Mouse (Mus musculus) forebrain, embryonic 11.5 days (tissue): Measurements from ENCODE around the gene Dach1. TPM values are rescaled to one million over a fixed set of nuclear protein-coding genes. Genes with fewer than 3 reads are reported as not detected.

Source experiments
- ATAC-seq: fragments of 200-750 bp; cut with Nextera tagmentation; replicated peaks from 2 replicates; pipeline ENCODE4 v1.8.0; 2017; ENCODE audit warnings: moderate TSS enrichment; ENCODE audit not compliant: low FRiP score
- DNase-seq: peaks from one replicate; pipeline ENCODE4 v3.0.0-alpha.2; 2017; ENCODE audit warnings: low spot score
- H3K27ac ChIP-seq: fragments of 300-500 bp; sonication (generic); 2 replicates; pipeline ENCODE4 v1.5.1; 2014; ENCODE audit warnings: low read depth, low read length
- H3K27me3 ChIP-seq: fragments of 300-500 bp; sonication (generic); 2 replicates; pipeline ENCODE4 v1.6.1; 2014; ENCODE audit warnings: mild to moderate bottlenecking, low read length, mixed read lengths; ENCODE audit not compliant: control insufficient read depth, insufficient read depth
- H3K36me3 ChIP-seq: fragments of 300-500 bp; sonication (generic); 2 replicates; pipeline ENCODE4 v1.6.1; 2014; ENCODE audit warnings: mild to moderate bottlenecking, low read length, moderate library complexity, mixed read lengths; ENCODE audit not compliant: control insufficient read depth, insufficient read depth
- H3K4me1 ChIP-seq: fragments of 300-500 bp; sonication (generic); replicated peaks from 2 replicates; pipeline ENCODE4 v1.6.1; 2014; ENCODE audit warnings: low read length, mixed read lengths; ENCODE audit not compliant: control insufficient read depth, insufficient read depth
- H3K4me2 ChIP-seq: fragments of 300-500 bp; sonication (generic); 2 replicates; pipeline ENCODE4 v1.6.1; 2014; ENCODE audit warnings: low read depth, mild to moderate bottlenecking, low read length, moderate library complexity, mixed read lengths; ENCODE audit not compliant: severe bottlenecking
- H3K4me3 ChIP-seq: fragments of 300-500 bp; sonication (generic); 2 replicates; pipeline ENCODE4 v1.5.1; 2014; ENCODE audit warnings: low read depth, low read length
- H3K9ac ChIP-seq: fragments of 300-500 bp; sonication (generic); 2 replicates; pipeline ENCODE4 v1.6.1; 2014; ENCODE audit warnings: low read length
- H3K9me3 ChIP-seq: fragments of 300-500 bp; sonication (generic); 2 replicates; pipeline ENCODE4 v1.6.1; 2016; ENCODE audit warnings: low read length, mixed read lengths; ENCODE audit not compliant: control insufficient read depth
- WGBS: fragments of 180-500 bp; shearing (Covaris S2); extraction: QIAGEN DNeasy Blood & Tissue Kit; methylation state at CpG from one replicate; pipeline ENCODE4 v1.1.7; 2014; 5-methylcytosine and 5-hydroxymethylcytosine counted together
- polyA plus RNA-seq: library from polyadenylated mRNA; unstranded; fragments of >200 nt; fragmentation: Nextera tagmentation; extraction: Ambion mirVana; gene quantifications from 2 replicates; pipeline ENCODE4 v1.2.1, GENCODE M21; 2014

Gene Dach1
- polyA plus RNA-seq, 1 experiment from 2014 or later, result 25.3 TPM

DNA sequence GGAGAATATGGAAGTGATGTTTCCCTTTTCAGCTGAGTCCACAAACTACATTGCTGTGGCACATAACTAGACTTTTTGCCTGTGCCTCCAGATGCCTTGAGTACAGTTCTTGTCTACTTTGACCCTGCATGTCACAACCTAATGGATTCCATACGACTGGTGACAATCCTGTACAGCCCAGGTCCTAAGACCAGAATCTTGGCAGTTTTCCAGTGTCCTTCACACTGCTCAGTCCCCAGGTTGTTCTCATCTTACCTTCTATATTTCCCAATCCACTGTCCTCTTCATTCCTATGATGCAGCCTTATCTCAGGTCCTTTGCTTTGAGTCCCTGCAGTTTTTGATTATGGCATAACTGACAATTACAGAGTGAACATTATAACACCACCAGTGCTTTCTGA is 131.0 kb downstream of the Dach1 start:
- WGBS, result 65% methylated on average over 1 of the region's 1 CpGs
- no peak for DNase-seq

DNA sequence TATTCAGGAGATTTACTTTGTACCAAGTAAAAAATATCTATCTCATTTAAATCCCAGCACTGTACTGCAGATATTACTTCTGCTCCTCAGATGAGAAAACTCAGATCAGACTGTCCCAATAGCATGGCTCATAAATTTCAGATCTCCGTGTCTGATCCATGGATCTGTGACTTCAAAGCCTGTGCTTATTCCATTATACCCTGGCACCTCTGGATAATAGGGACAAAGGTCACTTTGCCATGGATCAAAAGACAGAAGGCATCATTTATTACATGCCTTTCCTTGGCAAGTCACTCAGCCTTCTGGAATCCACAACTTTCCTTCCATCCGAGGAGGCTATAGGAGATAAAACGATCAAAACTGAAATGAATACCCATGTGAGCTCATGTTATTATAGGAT is 132.4 kb downstream of the Dach1 start:
- Histone ChIP-seq H3K36me3 (no peaks in the 10 kb centered on the region), H3K4me1 (no peaks in the 10 kb centered on the region), H3K9me3 (no peaks in the 10 kb centered on the region), H3K9ac (no peak overlapping the region), H3K4me3 (no peak overlapping the region), H3K27ac (no peak overlapping the region), H3K4me2 (no peak overlapping the region), H3K27me3 (no peaks in the 10 kb centered on the region)
- 47% methylated on average over 3 of the region's 3 CpGs for WGBS
- ATAC-seq (no peak), DNase-seq (no peak)

More for the DNA sequence above, 131.0 kb downstream of the Dach1 start:
- Histone ChIP-seq H3K27ac (no peak overlapping the region), H3K27me3 (no peaks in the 10 kb centered on the region), H3K9me3 (no peaks in the 10 kb centered on the region), H3K36me3 (no peaks in the 10 kb centered on the region), H3K9ac (no peak overlapping the region), H3K4me1 (no peaks in the 10 kb centered on the region), H3K4me2 (no peak overlapping the region), H3K4me3 (no peak overlapping the region)
- ATAC-seq, result no peak

DNA sequence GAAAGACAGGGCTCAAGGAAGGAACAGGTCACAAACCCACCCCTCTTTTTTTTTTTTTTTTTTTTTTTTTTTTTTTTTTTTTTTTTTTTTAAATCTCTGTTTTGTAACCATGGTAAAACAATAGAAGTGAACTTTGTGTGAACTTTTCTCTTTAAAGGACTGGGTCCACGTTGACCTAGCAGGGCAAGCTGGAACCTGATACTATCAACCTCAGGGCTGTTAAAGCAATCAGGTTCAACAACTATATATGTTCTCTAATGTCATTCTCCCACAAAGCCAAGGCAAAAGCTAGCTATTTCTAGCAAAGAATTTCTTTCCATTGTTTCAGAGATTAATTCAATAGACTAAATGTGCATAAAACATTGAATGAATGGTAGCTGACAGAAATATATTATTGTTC is 134.3 kb downstream of the Dach1 start:
- no peaks in the 10 kb centered on the region for H3K36me3 ChIP-seq
- H3K27ac ChIP-seq, result no peak overlapping the region
- 6% methylated on average over 1 of the region's 1 CpGs for WGBS
- no peaks in the 10 kb centered on the region for H3K27me3 ChIP-seq
- no peaks in the 10 kb centered on the region for H3K4me1 ChIP-seq
- DNase-seq (no peak), ATAC-seq (no peak)
- no peak overlapping the region for H3K9ac ChIP-seq
- H3K4me2 ChIP-seq, result no peak overlapping the region
- no peaks in the 10 kb centered on the region for H3K9me3 ChIP-seq
- no peak overlapping the region for H3K4me3 ChIP-seq

DNA sequence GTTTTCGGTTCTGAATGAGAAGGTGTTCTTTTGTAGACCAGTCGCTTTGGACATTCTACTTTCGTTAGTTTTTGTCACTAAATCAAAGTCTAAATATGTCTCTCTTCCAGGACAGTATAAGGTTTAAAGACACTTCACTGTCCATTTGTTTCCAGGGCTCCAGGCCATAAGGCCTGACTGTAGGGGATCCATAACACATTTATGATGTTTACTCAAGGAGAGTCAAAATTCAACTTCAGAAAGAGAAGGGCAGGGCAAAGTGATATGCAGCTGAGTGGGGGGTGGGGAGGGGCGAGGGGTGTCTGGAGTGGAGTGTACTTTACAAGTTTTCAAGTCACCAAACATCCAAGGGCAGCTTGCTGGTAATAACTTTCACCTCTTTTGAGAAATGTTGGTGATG is 146.0 kb downstream of the Dach1 start:
- no peak overlapping the region for H3K27ac ChIP-seq
- H3K4me3 ChIP-seq, result no peak overlapping the region
- WGBS, result 74% methylated on average over 4 of the region's 4 CpGs
- DNase-seq, result no peak
- ATAC-seq, result no peak
- H3K36me3 ChIP-seq, result no peaks in the 10 kb centered on the region; the same call in 1 of the 2 replicates
- H3K4me2 ChIP-seq, result no peak overlapping the region
- 0 out of 2 replicates have a peak, but pooled peaks cover 2% of the 10 kb centered on the region for H3K4me1 ChIP-seq
- H3K9me3 ChIP-seq, result no peaks in the 10 kb centered on the region
- H3K9ac ChIP-seq, result no peak overlapping the region
- H3K27me3 ChIP-seq, result no peaks in the 10 kb centered on the region

DNA sequence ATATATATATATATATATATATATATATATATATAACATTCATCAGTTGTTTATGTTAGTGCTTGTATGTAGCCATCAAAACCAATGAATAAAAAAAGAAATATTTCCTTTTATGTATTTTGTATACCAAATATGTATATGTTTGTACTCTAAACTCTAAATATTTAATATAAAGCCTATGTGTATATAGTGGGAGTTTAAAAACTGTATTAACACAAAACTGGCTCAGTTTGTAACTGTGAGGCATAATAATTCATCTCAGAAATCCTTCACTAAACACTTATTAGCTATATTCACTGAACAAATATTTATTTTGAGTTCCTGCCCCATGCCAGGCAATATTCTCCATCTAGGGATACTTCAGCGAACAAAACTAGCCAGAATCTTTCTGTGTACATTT is 155.5 kb downstream of the Dach1 start:
- Histone ChIP-seq H3K4me2 (no peak overlapping the region), H3K27ac (no peak overlapping the region), H3K9ac (no peak overlapping the region), H3K9me3 (no peaks in the 10 kb centered on the region), H3K27me3 (no peaks in the 10 kb centered on the region), H3K36me3 (no peaks in the 10 kb centered on the region; the same call in 1 of the 2 replicates), H3K4me1 (no peaks in the 10 kb centered on the region), H3K4me3 (no peak overlapping the region)
- no peak for ATAC-seq
- no peak for DNase-seq
- 94% methylated on average over 1 of the region's 1 CpGs for WGBS

DNA sequence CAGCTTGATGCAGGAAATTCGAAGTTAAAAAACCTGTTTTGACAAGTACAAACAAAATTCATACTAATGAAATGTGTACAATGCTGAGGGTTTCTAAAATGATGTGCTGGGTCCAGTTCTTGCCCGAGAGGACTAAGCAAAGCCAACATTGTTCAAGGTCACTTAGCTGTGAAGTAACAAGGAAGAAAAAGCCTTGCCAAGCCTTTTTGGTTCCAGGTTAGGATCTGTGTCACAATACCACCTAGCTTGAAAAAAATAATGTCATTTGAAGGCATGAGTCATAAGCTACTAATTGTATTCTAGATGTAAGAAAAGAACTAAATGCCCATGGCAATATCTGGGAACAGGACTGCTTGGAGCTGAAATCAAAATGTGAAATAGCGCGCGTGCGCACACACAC is 161.1 kb downstream of the Dach1 start:
- WGBS, result 87% methylated on average over 6 of the region's 6 CpGs
- H3K27me3 ChIP-seq, result no peaks in the 10 kb centered on the region
- no peaks in the 10 kb centered on the region; the same call in 1 of the 2 replicates for H3K36me3 ChIP-seq
- no peaks in the 10 kb centered on the region for H3K4me1 ChIP-seq
- DNase-seq (no peak), ATAC-seq (no peak)
- no peak overlapping the region for H3K9ac ChIP-seq
- no peak overlapping the region for H3K27ac ChIP-seq
- no peaks in the 10 kb centered on the region for H3K9me3 ChIP-seq
- H3K4me2 ChIP-seq, result no peak overlapping the region
- no peak overlapping the region for H3K4me3 ChIP-seq

DNA sequence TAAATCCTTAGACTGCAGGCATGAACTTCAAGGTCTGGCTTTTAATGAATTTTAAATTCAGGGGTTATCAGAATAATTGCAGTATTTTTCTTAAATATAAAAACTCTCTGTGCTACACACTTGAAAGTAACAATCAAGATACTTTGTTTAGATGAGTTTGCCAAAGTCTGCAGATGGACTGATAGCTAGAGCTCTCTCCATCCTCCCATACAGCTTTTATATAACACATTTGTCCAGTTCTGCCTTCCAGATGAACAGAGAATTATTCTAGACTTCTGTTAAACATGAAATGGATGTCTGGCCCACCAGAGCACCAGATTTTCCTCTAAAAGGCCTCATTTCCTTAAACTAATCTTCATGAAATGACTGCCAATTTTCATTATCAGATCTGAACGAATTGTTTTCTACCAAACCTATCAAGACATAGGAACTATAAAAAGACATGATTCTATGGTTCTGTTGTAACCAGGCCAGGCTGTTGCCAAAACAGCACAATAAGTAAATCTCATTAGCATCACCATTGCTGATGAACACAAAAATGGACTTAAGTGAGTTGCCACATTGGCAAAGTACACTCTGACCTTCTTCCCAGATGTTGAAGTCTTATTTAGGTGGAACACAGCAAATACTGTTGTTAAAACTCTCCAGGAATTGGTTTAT is 167.4 kb downstream of the Dach1 start:
- ATAC-seq, result no peak
- WGBS, result 81% methylated on average over 1 of the region's 1 CpGs
- no peak overlapping the region for H3K4me2 ChIP-seq

DNA sequence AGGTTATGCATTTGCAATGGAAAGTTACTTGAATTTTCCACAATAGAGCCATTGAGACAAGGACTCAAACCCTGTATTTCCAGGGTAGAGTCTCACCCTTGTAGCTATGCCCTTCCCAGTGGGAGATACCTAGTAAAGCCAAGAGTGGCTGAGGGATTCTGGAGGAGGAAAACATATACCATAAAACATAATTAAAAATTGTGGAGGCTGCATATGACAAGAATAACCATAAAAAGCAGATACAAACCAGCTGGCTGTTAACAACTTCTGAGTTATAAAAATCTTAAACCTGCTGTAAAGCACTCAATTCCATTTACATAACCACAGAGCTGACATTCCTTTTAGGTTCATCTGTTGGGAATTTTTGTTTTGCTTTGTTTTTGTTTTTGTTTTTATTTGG is 171.0 kb downstream of the Dach1 start:
- DNase-seq, result no peak
- H3K36me3 ChIP-seq, result no peaks in the 10 kb centered on the region
- no peak overlapping the region for H3K4me2 ChIP-seq
- H3K27ac ChIP-seq, result no peak overlapping the region
- no peak overlapping the region for H3K4me3 ChIP-seq
- no peaks in the 10 kb centered on the region for H3K27me3 ChIP-seq
- H3K4me1 ChIP-seq, result no peaks in the 10 kb centered on the region
- no peak overlapping the region for H3K9ac ChIP-seq
- no peaks in the 10 kb centered on the region for H3K9me3 ChIP-seq
- ATAC-seq, result no peak

More for the DNA sequence above, 167.4 kb downstream of the Dach1 start:
- Histone ChIP-seq H3K9me3 (no peaks in the 10 kb centered on the region), H3K27me3 (no peaks in the 10 kb centered on the region), H3K9ac (no peak overlapping the region), H3K4me3 (no peak overlapping the region), H3K36me3 (no peaks in the 10 kb centered on the region), H3K27ac (no peak overlapping the region), H3K4me1 (no peaks in the 10 kb centered on the region)
- no peak for DNase-seq

DNA sequence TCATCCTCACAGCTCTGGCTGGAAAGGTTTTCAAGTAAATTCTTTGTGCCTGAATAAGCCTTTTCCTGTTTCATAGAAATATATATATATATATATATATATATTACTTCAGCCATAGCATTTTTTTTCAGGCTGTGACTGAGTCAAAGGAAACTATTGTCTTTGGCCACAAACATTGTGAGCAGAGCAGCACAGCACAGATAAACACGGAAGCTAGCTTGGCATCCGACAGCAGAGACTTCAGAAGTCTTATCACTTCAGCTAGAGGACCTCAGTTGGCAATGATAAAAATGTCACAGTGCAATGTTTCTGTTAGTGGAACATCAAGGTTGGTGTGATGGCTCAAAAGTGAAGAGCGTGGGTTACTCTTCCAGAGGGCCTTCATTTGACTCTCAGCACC is 186.3 kb downstream of the Dach1 start:
- H3K27ac ChIP-seq, result no peak overlapping the region
- H3K4me1 ChIP-seq, result 0 out of 2 replicates have a peak, but pooled peaks cover 4% of the 10 kb centered on the region
- ATAC-seq (no peak), DNase-seq (no peak)
- no peaks in the 10 kb centered on the region for H3K9me3 ChIP-seq
- no peak overlapping the region for H3K4me2 ChIP-seq
- H3K27me3 ChIP-seq, result no peaks in the 10 kb centered on the region
- H3K4me3 ChIP-seq, result no peak overlapping the region
- WGBS, result 82% methylated on average over 3 of the region's 3 CpGs
- H3K9ac ChIP-seq, result no peak overlapping the region
- no peaks in the 10 kb centered on the region for H3K36me3 ChIP-seq
